Mouse (Mus musculus): ENCODE measurements around the gene Trak2. TPM values are rescaled to one million over a fixed set of nuclear protein-coding genes. Genes with fewer than 3 reads are reported as not detected.
"Not testable (repeated sequence)": the region's sequence is repeated elsewhere in the genome, so short reads cannot be mapped to it uniquely, and the experiment has no call there.

The Trak2 gene
- total RNA-seq, 2 experiments from 2014 or later: 76.4 to 87.9 TPM

DNA sequence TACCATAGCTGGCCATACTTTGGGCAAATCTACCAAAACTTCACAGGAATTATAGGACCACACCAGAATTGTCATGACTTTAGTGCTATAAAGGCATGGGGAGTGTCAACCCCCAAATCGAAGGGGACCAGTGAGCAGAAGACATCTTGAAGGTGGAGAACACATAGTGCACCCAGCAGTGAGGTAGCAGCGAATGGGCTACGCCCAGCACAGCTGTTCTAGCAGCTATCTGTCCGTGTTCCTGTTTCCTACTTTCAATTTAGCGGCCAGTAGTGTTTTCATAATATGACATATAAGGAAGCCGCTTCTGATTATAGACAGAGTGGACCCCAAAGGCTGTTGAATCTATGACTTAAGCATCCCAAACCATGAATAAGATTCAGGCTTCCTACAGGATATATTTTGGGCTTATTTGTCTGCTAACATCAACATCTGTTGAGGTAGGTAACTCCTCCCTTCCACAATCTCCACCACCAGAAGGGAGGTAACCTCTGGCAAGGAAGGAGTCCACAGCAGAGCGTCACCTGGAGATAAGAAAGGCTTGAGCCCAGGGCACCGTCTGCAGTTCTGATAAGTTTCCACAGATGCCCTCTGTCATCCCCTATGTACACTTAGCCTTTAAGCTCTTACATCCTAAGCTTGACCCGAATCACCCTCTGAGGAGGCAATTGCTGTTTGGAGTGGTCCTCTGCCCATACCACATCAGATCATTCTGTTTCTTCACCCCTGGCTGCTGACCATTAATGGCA is 19.4 kb downstream of the Trak2 start:
- no peak for DNase-seq

DNA sequence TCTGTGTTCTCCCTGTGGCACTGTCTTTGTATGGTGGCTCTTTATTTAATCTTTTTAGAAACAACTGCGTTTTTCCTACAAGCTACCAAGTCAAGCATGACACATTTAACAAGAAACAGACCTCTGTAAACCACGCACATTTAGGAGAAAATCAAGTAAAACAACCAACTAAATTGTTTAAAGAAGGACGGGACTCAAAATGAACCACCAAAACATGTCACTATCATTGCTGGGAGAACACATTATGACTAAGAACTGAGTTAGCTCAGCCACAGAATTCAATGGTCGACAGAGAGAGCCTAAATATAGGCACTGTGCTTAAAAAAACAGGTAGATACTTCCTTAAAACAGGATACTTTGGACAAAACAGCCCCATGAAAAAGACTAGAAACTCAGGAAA is 20.2 kb downstream of the Trak2 start:
- no peak for DNase-seq

GRCm38 (mm10) chr1:58952526-58952925 is 20.7 kb downstream of the Trak2 start:
- no peak for DNase-seq

DNA sequence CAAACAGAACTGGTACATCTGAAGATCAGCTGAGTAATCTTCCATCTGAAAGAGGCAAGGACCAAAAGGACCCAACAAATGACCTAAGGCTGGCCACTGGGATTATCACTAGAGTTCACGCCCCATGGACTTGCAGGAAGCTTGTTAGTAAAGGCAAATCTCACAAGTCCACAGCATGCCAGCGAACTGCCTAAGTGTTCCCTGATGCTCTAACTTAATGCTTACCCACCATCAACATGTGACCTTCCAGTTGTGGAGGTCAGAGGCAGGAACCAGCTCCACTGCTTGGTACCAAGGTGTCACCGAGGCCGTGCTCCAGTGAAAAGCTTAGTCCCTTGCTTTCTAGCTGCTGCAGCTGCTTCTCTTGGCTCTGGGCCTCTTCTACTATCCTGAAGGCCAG is 21.4 kb downstream of the Trak2 start:
- DNase-seq: peak; percentile 15

DNA sequence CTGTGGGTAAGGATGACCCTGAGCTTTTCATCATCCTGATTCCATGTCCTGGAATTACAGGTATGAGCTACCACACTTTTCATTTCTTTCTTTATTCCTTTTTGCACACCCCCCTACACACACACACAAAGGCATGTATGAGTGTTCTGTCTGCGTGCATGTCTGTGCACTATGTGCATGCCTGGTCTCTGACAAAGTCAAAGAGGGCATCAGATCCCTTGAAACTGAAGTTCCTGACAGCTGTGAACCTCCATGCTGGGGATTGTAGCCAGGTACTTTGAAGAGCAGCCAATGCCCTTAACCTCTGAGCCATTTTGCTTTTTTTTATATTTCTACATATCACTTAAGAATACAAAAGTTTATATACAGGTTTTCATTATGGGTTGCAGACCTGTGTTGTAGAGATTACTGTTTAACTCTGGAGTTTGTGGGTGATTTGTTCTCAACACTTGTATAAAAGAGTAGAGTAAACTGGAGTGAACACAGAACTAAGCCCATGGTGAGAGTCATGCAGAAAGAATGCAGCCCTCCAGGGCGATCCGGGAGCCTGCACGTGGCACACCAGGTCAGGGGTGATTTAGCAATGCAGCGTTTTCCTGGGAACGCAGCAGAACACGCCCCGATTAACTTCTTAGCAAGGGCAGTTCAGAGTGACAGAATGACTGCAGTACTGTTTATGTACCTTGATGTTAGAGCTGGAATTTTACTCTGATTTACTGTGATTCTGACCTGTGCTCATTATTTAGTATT is 22.2 kb downstream of the Trak2 start:
- DNase-seq: peak; percentile 46

DNA sequence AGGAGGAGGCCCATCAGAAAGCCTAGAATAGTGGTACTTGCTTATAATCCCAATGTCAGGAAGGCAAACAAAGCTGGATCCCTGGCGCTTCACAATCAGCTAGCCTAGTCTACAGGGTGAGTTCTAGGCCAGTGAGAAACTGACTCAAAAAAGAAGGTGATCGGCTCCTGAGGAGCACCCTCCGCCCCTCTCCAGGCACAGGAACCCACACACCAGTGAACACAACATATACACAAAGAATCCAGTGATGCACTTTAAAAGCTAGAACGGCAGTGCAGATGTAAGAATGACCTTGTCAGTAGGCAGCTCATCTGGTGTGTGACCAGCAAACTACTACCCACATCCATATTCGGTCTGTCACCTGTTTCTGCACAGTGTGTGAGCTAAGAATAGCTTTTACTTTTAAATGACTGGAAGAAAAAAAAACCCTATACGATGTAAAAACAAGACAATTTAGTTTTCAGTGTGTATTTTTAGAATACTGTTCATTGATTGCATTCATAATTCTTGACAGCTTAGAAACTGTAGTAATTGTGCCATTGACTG is 23.6 kb downstream of the Trak2 start:
- DNase-seq: no peak

DNA sequence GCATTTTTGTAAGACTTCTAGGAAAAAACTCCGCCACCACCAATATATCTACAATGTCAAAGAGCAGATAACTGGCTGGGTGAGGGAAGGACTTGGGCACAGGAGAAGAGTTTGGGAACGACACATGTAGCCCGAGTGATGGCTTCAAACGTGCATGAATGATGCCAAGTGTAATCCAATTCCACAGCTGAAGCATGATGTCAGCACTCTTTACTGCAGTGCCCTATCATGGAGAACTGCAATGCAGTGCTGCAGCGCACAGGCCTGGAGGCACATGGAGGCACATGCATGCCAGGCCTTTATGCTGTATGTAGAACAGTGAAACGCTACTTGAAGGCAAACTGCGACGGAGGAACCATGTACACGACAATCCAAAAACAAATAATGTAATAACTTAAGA is 26.5 kb downstream of the Trak2 start:
- no peak for DNase-seq

DNA sequence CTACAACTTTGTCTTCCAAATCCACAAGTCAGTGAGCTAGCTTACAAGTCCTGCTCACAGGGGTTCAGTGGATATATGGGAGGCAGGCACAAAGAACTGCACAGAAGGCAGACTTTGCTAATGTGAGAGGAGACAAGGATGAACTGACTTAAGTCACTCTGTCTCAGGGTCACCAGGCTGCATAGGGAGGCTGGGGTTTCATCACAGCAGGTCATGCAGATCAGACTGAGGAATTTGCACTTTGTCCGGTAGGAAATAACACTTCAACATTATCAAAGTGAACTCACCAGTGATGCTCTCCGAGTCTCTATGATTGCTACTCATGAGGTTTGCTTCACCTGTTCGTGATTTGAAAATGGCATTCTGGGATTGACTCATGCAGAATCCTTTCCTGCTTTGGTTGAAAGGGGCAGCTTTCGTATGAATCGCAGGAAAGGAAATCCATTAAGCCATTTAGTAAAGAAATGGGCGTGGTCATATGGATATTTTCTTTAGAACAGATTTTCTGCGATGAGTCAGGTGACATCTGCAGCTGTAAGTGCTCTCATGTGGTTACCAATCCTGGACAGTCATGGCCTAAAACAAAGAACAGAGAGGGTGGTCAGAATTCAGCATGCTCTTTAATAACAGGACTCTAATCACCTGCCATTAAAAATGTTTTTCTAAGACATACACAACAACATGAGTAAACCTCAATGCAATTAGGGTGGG is 27.1 kb downstream of the Trak2 start:
- no peak for DNase-seq

DNA sequence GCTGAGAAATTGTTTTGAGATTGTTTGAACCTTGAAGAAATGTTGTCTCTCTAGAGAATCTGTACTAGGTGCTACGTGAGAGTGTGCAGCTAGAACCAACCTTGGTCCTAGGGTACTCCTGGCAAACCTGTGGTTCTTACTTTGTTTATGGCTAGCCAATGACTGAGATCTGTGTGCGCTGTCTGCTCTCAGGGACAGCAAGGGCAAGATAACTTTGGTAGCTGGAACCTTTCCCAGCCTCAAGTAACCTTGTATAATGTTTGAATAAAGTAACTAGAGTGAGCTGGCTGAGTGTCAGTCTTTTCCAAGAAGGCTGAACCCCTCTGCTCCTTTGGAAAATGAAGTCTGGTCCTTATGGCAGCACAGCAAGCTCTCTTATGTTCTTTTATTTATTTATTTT is 27.7 kb downstream of the Trak2 start:
- DNase-seq: no peak

DNA sequence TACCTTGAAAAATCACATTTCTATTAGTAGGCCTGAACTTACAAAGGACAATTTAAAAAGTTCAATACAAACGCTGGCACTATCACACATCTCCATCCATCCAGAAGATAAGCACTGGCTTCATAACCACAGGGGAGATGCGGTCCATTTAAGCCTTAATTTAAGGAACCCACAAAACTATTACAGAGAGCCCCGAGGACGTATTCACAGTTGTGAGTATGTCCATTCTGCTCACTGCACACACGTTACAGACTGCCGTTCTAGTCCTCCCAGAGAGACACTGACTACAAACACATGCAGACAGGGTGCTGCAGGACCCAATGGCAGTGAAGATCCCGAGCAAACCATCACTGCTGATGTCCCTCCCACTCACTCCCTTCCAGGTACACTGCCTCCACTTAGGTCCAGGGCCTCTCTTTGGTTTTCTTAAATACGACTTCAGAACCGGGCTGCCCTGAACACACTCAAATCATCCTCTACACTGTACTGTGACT is 35.6 kb downstream of the Trak2 start:
- no peak for DNase-seq

DNA sequence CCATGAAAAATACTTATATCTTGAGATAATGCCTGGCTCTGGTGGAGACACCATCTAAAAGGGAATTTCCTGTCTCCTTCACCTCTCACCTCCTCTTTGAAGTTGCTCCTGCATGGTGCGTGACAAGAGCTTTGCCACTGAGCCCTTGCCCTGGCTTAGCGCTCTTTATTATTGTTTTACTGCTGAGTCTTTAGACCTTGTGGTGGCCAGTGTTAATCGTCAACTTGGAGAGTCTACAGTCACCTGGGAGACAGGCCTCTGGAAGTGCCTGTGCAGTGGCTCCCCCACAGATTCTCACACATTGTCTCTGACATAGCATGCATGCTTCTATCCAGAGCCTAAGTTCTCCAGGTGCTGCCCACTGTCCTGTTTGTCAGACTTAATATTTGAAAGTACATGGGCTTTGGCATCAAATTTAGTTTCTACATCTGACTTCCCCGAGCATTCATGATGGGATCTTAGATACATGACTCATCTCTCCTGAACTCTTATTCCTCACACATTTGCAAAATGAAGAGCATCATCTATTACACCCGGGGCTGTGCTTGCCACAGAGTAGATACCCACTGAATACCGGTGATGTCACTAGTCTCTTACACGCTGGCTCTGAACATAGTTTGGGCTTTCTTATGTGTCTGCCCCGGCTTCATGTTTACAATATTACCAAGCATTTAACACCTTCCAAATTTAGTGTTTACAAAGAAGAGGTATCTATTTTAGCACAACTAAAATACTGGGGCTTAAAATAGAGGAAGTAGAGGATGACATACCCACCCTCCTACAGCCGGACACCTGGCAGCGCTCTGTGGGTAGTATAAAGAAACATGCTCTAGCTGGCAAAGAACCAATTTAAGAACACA is 36.3 kb downstream of the Trak2 start:
- DNase-seq: no peak

DNA sequence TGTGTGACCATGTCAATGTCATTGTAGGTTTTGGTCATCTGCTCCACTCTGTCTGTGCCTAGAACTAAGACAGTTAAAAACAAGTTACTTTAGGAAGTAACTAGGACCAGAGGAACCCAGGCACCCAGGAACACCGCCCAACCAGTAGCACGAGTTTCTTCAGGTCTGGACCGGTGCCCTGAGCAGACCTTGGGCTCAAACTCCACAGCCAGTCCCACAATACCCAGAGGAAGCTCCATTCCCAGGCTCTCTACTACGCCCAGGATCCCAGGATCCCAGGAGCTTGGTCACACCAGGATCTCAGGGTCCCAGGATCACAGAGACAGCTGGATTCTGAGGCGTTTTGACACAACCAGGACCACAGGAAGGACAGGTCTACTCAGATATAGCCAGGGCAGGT is 46.6 kb downstream of the Trak2 start:
- no peak for DNase-seq

GRCm38 (mm10) chr1:58917566-58917965 is 55.7 kb downstream of the Trak2 start:
- DNase-seq: no peak

DNA sequence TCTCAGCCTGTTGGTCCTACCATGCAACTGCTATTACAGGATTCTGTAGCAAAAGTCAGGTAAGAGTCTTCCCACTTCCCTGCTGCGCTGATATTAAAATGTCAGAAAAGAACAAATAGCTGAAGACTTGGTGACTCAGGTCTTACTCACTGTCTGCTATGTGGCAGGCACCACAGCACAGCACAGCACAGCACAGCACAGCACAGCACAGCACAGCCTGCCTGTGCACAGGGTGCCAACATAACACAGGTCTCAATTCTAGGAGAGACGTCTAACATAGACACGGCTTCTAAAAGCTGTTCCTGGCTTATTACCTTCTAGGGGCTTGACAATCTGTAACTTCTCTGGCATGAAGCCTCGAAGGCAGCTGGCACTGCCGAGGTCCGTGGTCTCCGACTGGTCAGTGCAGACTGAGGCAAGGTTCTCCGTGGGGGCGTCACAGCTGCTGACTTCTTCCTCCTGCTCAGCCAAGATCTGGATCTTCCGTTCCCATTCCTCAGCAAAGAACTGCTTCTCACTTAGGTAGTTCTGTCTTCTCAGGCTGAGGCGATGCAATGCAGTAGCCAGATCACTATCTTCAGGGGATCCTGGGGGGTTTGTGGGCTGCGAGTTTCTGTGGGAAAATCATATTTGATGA is 63.5 kb downstream of the Trak2 start:
- DNase-seq: no peak

GRCm38 (mm10) chr1:58903681-58904080 is 69.5 kb downstream of the Trak2 start:
- no peak for DNase-seq

DNA sequence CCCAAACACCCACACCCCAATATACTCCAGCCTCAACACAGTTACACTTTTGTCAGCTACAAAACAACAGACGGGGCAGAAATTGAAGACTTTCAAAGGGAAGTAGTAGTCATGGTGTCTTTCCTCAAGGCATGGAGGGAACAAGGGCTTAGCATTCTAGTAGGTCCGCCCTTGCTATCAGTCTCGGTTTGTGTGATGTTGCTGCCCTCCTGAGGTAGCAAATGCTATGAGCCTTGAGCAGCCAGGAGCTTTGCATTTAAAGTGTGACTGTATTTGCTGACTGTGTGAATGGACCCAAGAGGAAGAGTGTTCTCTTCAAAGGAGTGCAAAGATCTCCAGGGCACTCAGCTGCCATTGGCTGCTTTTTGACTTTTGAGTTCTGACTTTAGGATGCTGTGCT is 75.7 kb downstream of the Trak2 start:
- DNase-seq: not testable (repeated sequence)

- not testable (repeated sequence) for DNase-seq
These were observed 80.8 kb downstream of the Trak2 start for GRCm38 (mm10) chr1:58892386-58892785.

DNA sequence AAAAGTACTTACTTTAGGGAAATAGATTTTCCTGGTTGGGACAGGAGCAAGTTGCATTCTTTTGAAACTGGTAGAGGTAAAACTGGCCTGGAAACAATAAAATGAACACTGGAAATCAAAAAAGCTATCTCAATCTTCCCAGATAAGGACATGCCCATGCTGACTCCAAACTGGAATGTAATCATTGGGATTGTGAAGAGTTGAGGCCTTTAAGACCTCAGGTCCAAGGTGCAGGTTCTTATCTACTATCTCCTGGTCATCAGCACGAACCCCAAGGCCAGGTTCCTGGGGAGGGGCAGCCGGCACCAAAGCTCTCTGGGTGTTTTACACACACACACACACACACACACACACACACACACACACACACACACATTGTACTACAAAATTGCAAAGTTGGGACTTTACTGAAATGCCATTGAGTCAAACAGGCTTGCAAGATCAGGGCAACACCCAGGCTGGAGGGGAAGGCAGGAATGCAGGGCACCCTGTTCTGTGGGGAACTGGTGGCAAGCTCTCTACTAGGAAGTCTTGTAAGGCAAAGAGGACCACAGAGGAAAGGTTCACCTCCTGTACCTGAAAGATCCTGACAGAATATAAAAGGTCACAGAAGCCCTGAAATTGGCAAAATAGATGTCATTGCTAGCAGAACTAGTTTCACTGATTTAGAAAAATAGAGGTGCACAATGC is 81.6 kb downstream of the Trak2 start:
- not testable (repeated sequence) for DNase-seq

DNA sequence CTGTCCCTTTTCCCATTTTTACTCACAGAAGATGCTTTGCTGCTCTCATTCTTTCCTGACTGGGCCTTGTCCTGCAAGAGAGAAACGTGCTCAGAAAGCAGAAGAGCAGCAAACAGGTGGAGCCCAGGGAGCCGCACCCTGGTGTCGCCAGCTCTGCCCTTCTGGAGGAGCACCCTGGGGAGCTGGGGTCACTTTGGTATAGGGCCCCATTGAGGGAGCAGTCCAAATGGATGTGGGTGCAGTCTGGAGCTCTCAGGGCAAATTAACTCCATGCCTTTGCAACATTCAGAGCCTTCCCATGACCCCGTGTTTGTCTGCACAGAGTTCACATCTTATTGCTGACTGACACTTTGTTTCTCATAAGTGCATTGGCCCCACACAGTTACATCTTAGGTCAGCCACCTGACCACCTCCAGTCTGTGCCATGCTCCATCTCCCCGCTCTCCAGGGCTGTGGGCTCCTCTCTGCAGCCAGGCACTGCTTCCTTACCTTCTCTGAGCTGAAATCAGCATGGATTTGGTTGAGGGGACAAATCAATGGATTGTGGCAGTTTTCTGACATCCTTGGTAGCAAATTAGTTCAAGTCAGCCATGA is 82.4 kb downstream of the Trak2 start:
- DNase-seq: not testable (repeated sequence)
